ENCODE assay signal across 7 mouse cellular contexts in the genomic region with DNA sequence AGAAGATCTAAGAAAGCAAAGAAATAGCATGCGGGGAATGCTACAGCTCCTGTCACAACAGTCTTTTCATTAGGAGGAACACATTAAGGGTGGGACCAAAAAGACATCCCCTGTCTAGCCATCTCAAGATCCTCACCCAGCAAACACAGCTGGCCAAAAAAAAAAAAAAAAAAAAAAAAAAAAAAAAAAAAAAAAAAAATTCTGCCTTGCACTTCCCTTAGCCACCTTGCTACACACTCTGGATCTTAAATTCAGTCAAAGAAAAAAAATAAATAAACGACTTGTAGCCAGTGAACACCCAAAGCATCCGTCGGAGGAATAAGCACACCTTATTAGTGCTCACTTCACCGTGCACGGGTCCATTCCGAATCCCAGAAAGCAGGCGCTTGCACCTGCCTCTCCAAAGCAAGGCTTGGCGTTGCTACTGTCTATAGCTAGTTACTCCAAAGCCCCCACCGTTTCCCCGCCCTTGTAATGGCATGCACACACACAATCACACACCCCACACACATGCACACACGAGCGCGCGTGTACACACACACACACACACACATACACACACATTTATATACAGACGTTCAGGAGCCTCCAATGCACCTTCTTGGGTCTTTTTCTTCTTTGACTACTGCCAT.
DNase-seq lines count a peak whose midpoint lies in the region; ATAC-seq lines count a peak whose summit lies in the region.

No protein-coding gene starts in this region.

- no peak overlapping the region for H3K9ac ChIP-seq in intestine, embryonic 14.5 days (ENCODE audit: low read length)
- H3K9ac ChIP-seq in neural tube, embryonic 14.5 days (replicated peaks; ENCODE audit: low read depth, low read length), result peak overlapping the region; percentile 65

- peak overlapping the region; percentile 23 for H3K4me3 ChIP-seq in intestine, embryonic 14.5 days (ENCODE audit: low read depth, low read length)
- H3K4me3 ChIP-seq in neural tube, embryonic 14.5 days (ENCODE audit: low read depth, low read length), result peak overlapping the region; percentile 50

- peak overlapping the region; percentile 54 for H3K4me2 ChIP-seq in intestine, embryonic 14.5 days (ENCODE audit: low read length)
- H3K4me2 ChIP-seq in neural tube, embryonic 14.5 days (ENCODE audit: low read depth, low read length), result peak overlapping the region; percentile 70

- H3K4me1 ChIP-seq in intestine, embryonic 14.5 days (replicated peaks; ENCODE audit: control insufficient read depth, insufficient read depth, low read length), result no peaks in the 10 kb centered on the region; the same call in 1 of the 2 replicates
- peaks cover 4% of the 10 kb centered on the region; the same call in 1 of the 2 replicates for H3K4me1 ChIP-seq in neural tube, embryonic 14.5 days (ENCODE audit: control insufficient read depth, insufficient read depth, low read length)

- H3K9me3 ChIP-seq in intestine, embryonic 14.5 days (ENCODE audit: control insufficient read depth, low read length), result no peaks in the 10 kb centered on the region
- H3K9me3 ChIP-seq in neural tube, embryonic 14.5 days (ENCODE audit: control insufficient read depth, low read length), result no peaks in the 10 kb centered on the region

- peak; percentile 34 to 55 for DNase-seq in left cerebral cortex, postnatal 25 days (ENCODE audit: low spot score in 2 of 2)
- no peak for DNase-seq in left cerebral cortex, adult 11 months (ENCODE audit: low spot score)
- peak; percentile 77 to 78 for DNase-seq in cerebellum, postnatal 14 days
- DNase-seq in intestine, embryonic 14.5 days (ENCODE audit: low spot score), result peak; percentile 57
- no peak for DNase-seq in B cell, adult 2 months

- no peak overlapping the region for H3K27ac ChIP-seq in intestine, embryonic 14.5 days (ENCODE audit: low read depth)
- peak overlapping the region; percentile 84 for H3K27ac ChIP-seq in neural tube, embryonic 14.5 days (ENCODE audit: low read depth, low read length)

- intact Hi-C loops in left cerebral cortex, postnatal 25 days (cut with DNase I), result loop anchor here (2.0 kb wide), 1 partner anchor 38 kb away; no protein-coding TSS in a partner anchor

- ATAC-seq in intestine, embryonic 14.5 days (replicated peaks; ENCODE audit: low FRiP score, low TSS enrichment, low read depth), result peak; percentile 55; the same call in 1 of the 2 replicates
- ATAC-seq in neural tube, embryonic 14.5 days (ENCODE audit: low read depth), result peak; percentile 66
- ATAC-seq in erythroblast, adult 5-6 weeks (replicated peaks; ENCODE audit: low FRiP score, poor library complexity, severe bottlenecking), result no peak

- no peaks in the 10 kb centered on the region for H3K36me3 ChIP-seq in intestine, embryonic 14.5 days (ENCODE audit: control insufficient read depth, insufficient read depth, low read length)
- no peaks in the 10 kb centered on the region for H3K36me3 ChIP-seq in neural tube, embryonic 14.5 days (ENCODE audit: control insufficient read depth, insufficient read depth, low read length)

- 11% methylated on average over 16 of the region's 16 CpGs for WGBS in intestine, embryonic 14.5 days
- WGBS in neural tube, embryonic 14.5 days, result 4% methylated on average over 16 of the region's 16 CpGs

- no peaks in the 10 kb centered on the region for H3K27me3 ChIP-seq in intestine, embryonic 14.5 days (replicated peaks; ENCODE audit: control insufficient read depth, insufficient read depth, low read length)
- no peaks in the 10 kb centered on the region for H3K27me3 ChIP-seq in neural tube, embryonic 14.5 days (ENCODE audit: control insufficient read depth, insufficient read depth, low read length)

Comparison
In these comparisons a context has a peak if more than half of its experiments do, and no peak if none do; other contexts are left out.
1. DNase-seq: peak in left cerebral cortex, postnatal 25 days (2 of 2), cerebellum, postnatal 14 days (2 of 2) and intestine, embryonic 14.5 days (single experiment); none in left cerebral cortex, adult 11 months (single experiment) and B cell, adult 2 months (0 of 2).